Mouse (Mus musculus) gastrocnemius, postnatal 4 days (tissue): ENCODE measurements around the gene Nubpl. TPM values are rescaled to one million over a fixed set of nuclear protein-coding genes. Genes with fewer than 3 reads are reported as not detected.
"Not testable (repeated sequence)": the region's sequence is repeated elsewhere in the genome, so short reads cannot be mapped to it uniquely, and the experiment has no call there.

Source experiments
- DNase-seq, 2 experiments: peaks; one replicate each; pipeline ENCODE4 v3.0.0; 2021 to 2022; ENCODE audit warnings: low spot score in 2 of 2, mixed read lengths in 2 of 2
- total RNA-seq, 2 experiments: library from RNA; stranded (reverse); gene quantifications; 2 replicates each; pipeline ENCODE4 v1.2.3; 2021

The Nubpl gene
- total RNA-seq, 2 experiments from 2014 or later: 4.3 to 5.3 TPM

- DNase-seq: not testable (repeated sequence)
Measured at GRCm38 (mm10) chr12:52231929-52232328, 134.4 kb downstream of the Nubpl start.

GRCm38 (mm10) chr12:52242712-52243111 lies 145.2 kb downstream of the Nubpl start:
- DNase-seq: no peak

GRCm38 (mm10) chr12:52247438-52247837 lies 149.9 kb downstream of the Nubpl start:
- no peak for DNase-seq

GRCm38 (mm10) chr12:52248531-52248930 lies 151.0 kb downstream of the Nubpl start:
- DNase-seq: no peak

- no peak for DNase-seq
Measured at GRCm38 (mm10) chr12:52254089-52254488, 156.6 kb downstream of the Nubpl start.

GRCm38 (mm10) chr12:52268131-52268530 lies 170.6 kb downstream of the Nubpl start:
- DNase-seq: no peak

GRCm38 (mm10) chr12:52272828-52273227 lies 175.3 kb downstream of the Nubpl start:
- no peak for DNase-seq

- DNase-seq: no peak
Measured at GRCm38 (mm10) chr12:52276320-52276719, 178.8 kb downstream of the Nubpl start.

GRCm38 (mm10) chr12:52281232-52281631 lies 183.7 kb downstream of the Nubpl start:
- DNase-seq: no peak

GRCm38 (mm10) chr12:52284471-52284870 lies 186.9 kb downstream of the Nubpl start:
- no peak for DNase-seq

GRCm38 (mm10) chr12:52286802-52287201 lies 189.3 kb downstream of the Nubpl start:
- DNase-seq: no peak

GRCm38 (mm10) chr12:52288537-52288936 lies 191.0 kb downstream of the Nubpl start:
- DNase-seq: peak in 1 of 2 experiments; percentile 12

GRCm38 (mm10) chr12:52288941-52289567 lies 191.5 kb downstream of the Nubpl start:
- DNase-seq: no peak

GRCm38 (mm10) chr12:52289594-52289993 lies 192.1 kb downstream of the Nubpl start:
- DNase-seq: no peak

- DNase-seq: no peak
Measured at GRCm38 (mm10) chr12:52293931-52294330, 196.4 kb downstream of the Nubpl start.

GRCm38 (mm10) chr12:52297988-52298387 lies 200.5 kb downstream of the Nubpl start:
- no peak for DNase-seq

- DNase-seq: no peak
Measured at GRCm38 (mm10) chr12:52298683-52299082, 201.1 kb downstream of the Nubpl start.

GRCm38 (mm10) chr12:52302961-52303360 lies 205.4 kb downstream of the Nubpl start:
- DNase-seq: no peak

GRCm38 (mm10) chr12:52306348-52306747 lies 208.8 kb downstream of the Nubpl start:
- DNase-seq: no peak

GRCm38 (mm10) chr12:52307331-52307982 lies 209.9 kb downstream of the Nubpl start:
- no peak for DNase-seq

GRCm38 (mm10) chr12:52308628-52309027 lies 211.1 kb downstream of the Nubpl start:
- no peak for DNase-seq

- no peak for DNase-seq
Measured at GRCm38 (mm10) chr12:52314818-52315217, 217.3 kb downstream of the Nubpl start.

GRCm38 (mm10) chr12:52317635-52318034 lies 220.1 kb downstream of the Nubpl start:
- DNase-seq: no peak
